Mouse (Mus musculus) layer of hippocampus, postnatal 10 days (tissue): ENCODE data around the gene Zcchc2. TPM values are rescaled to one million over a fixed set of nuclear protein-coding genes. Genes with fewer than 3 reads are reported as not detected.

ENCODE experiments used
- DNase-seq, 2 experiments: peaks; one replicate each; pipeline ENCODE4 v3.0.0; 2021; ENCODE audit warnings: low spot score in 2 of 2
- total RNA-seq, 2 experiments: library from RNA; stranded (reverse); gene quantifications; 2 replicates each; pipeline ENCODE4 v1.2.3; 2021

Gene Zcchc2
- total RNA-seq, 2 experiments from 2014 or later: 19.7 to 20.7 TPM

- peak in 1 of 2 experiments; percentile 16 for DNase-seq
Measured at GRCm38 (mm10) chr1:106070814-106071213, 80.6 kb downstream of the Zcchc2 start.

DNA sequence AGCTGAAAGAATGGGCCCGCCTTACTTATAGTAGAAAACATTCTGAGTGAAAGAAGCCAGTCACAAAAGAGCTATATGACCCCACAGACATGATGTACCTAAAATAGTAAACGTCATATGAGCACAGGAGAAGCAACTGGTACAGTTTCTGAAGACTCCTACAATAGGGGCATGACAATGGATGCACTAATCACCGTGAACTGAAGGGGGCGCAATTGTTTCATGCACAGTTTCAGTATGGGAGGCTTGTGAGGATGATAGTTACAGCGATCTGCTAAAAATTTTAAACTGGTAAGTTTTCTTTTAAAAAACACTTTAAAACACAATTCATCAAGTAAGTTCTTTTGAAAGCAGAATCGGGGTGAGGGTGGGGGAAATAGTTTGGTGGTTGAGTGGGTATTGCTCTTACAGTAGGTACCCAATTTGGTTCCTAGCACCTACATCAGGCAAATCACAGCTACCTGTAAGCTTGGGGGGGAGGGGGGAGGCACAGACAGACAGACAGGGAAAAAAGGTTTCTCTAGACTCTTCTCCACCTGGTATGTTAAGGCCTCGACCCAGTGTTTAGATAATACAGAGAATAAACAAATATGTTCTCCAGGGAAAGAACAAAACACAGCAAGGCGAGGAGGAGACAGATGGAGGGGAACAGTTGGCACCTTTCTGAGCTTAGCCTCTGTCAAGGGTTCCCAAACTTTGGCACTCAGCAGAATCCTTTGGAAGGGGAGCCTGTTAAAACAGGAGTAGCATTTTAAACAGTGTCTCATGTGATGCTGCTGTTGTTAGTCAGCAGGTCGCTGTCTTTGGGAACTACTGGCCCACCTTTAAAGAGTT, 81.2 kb downstream of the Zcchc2 start:
- peak; percentile 94 to 95 for DNase-seq

DNA sequence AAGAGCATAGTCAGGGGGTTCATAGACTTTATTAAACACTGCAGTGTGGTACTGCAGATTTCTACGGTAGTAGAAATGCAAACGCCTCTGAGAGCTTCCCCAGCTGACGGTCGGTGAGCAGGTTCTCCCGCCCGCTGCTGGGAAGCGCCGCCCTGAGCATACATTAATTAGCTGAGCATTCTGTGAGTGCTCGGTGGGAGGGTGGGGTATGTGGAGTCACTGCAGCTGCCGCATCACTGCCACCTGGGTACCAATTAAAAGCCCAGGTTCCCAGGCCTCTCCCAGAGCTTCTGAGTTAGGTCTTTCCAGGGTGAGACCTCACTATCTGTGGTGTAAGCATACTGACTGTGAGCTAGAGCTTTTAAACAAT, 81.8 kb downstream of the Zcchc2 start:
- peak in 1 of 2 experiments; percentile 26 for DNase-seq

DNA sequence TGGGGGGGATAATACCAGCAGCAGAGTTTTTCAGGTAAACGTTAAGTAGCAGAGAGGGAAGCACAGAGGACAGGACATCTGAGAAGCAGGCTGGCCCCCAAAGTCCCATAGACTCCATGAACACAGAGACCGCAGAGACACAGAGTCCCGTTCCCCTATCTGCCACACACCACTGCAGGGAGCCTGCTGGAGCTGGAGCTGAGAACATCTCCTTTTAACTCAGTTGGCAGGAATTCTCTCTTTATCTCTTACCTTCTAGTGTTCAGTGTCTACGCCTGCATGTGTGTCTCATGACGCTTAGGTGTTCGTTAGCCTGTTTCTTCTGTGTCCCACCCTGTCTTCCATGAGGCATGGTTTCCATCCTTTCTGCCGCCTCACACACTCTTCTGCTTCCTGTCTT, 83.0 kb downstream of the Zcchc2 start:
- DNase-seq: peak in 1 of 2 experiments; percentile 5

DNA sequence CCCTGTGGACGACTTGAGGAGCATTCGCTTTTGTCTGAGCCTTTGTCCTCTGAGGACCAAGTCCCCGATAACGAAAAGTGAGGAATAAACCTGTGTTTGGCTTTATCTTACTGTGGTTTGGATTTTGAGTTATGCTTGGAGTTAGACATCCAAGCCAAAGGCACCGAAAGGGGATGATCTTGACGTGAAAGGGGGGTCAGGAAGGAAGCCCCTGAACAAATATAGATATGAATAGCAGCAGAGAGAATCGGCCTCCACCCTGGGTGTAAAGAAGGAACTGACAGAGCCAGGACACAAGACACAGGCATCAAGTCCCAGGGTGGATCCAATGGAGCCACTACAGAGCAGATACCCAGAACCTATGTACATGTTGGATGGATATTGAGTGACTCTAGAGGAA, 83.9 kb downstream of the Zcchc2 start:
- no peak for DNase-seq

GRCm38 (mm10) chr1:106074656-106075055, 84.5 kb downstream of the Zcchc2 start:
- DNase-seq: no peak

GRCm38 (mm10) chr1:106076641-106077040, 86.4 kb downstream of the Zcchc2 start:
- no peak for DNase-seq

- peak in 1 of 2 experiments; percentile 4 for DNase-seq
Measured at GRCm38 (mm10) chr1:106077166-106077565, 87.0 kb downstream of the Zcchc2 start.

Other genes with a start within 250 kb of the Zcchc2 start
- gene Tnfrsf11a, start 209.7 kb upstream of the Zcchc2 start, total RNA-seq: 1 to 10 TPM; 5.0 to 5.2 TPM
- 10 to 100 TPM; 56.4 to 64.3 TPM for gene Phlpp1, start 181.3 kb downstream of the Zcchc2 start, total RNA-seq